Comparison of ENCODE assay signal across 20 mouse cellular contexts in genomic region chr16:39727586-39727985, GRCm38 (mm10).
DNase-seq lines count a peak whose midpoint lies in the region; ATAC-seq and TF ChIP-seq lines count a peak whose summit lies in the region.
"Had no signal": no experiment of that assay in that cellular context is flagged by ENCODE, and none has a peak within 500 bp of the region (broad histone marks: within the 10 kb centered on the region; RNA-seq: fewer than 3 reads in every experiment).

No protein-coding gene starts in this region.

- H3K27me3 ChIP-seq in forebrain, postnatal 0 days (ENCODE audit: insufficient read depth, low read length), result no peaks in the 10 kb centered on the region
- no peaks in the 10 kb centered on the region for H3K27me3 ChIP-seq in forebrain, embryonic 10.5 days (ENCODE audit: poor library complexity, severe bottlenecking)
- H3K27me3 ChIP-seq: forebrain, embryonic 15.5 days; kidney, embryonic 15.5 days; megakaryocyte, embryonic 14.5 days; midbrain, embryonic 15.5 days had no signal

- no peak overlapping the region for H3K4me2 ChIP-seq in forebrain, postnatal 0 days (ENCODE audit: low read depth)
- H3K4me2 ChIP-seq: forebrain, embryonic 15.5 days; kidney, embryonic 15.5 days; liver, embryonic 11.5 days; midbrain, embryonic 15.5 days had no signal

- no peaks in the 10 kb centered on the region for H3K9me3 ChIP-seq in forebrain, postnatal 0 days (ENCODE audit: low read length)
- H3K9me3 ChIP-seq in forebrain, embryonic 10.5 days, result no peaks in the 10 kb centered on the region
- H3K9me3 ChIP-seq: forebrain, embryonic 15.5 days; kidney, embryonic 15.5 days; limb, embryonic 10.5 days; megakaryocyte, embryonic 14.5 days; midbrain, embryonic 15.5 days had no signal

- 68% methylated on average over 4 of the region's 4 CpGs for WGBS in forebrain, postnatal 0 days
- 90% methylated on average over 4 of the region's 4 CpGs for WGBS in forebrain, embryonic 10.5 days

- H3K4me1 ChIP-seq in forebrain, postnatal 0 days (ENCODE audit: insufficient read depth), result peaks cover 3% of the 10 kb centered on the region; the same call in 1 of the 2 replicates
- H3K4me1 ChIP-seq in forebrain, embryonic 10.5 days, result peaks cover 3% of the 10 kb centered on the region; the same call in 1 of the 2 replicates
- H3K4me1 ChIP-seq: kidney, embryonic 15.5 days; limb, embryonic 10.5 days; megakaryocyte, embryonic 14.5 days; midbrain, embryonic 15.5 days had no signal

- DNase-seq in forebrain, postnatal 0 days, result peak; percentile 34
- no peak for DNase-seq in forebrain, embryonic 10.5 days (ENCODE audit: extremely low spot score, low spot score)
- peak; percentile 5 to 16 for DNase-seq in left cerebral cortex, postnatal 14 days (ENCODE audit: low spot score in 2 of 2)
- no peak for DNase-seq in left cerebral cortex, adult 18-20 months (ENCODE audit: low spot score in 2 of 2)
- DNase-seq in brain, embryonic 14.5 days (ENCODE audit: low read depth), result peak; percentile 31
- DNase-seq in heart, postnatal 25 days (ENCODE audit: low spot score), result peak; percentile 2
- DNase-seq: adrenal gland, postnatal 36 days; kidney, postnatal 4 days; lung, adult 2 months; spleen, adult 18-20 months; thymus, postnatal 4 days had no signal

- H3K9ac ChIP-seq in forebrain, postnatal 0 days, result no peak overlapping the region
- H3K9ac ChIP-seq: forebrain, embryonic 15.5 days; kidney, embryonic 15.5 days; midbrain, embryonic 15.5 days had no signal

- H3K27ac ChIP-seq in forebrain, postnatal 0 days (ENCODE audit: low read depth, low read length), result no peak overlapping the region
- H3K27ac ChIP-seq in forebrain, embryonic 10.5 days, result no peak overlapping the region
- H3K27ac ChIP-seq: forebrain, embryonic 15.5 days; kidney, embryonic 15.5 days; limb, embryonic 10.5 days; midbrain, embryonic 15.5 days had no signal

- intact Hi-C loops in left cerebral cortex, postnatal 14 days (cut with DNase I), result no loop called here
- intact Hi-C loops in heart, postnatal 25 days (cut with DNase I), result no loop called here

- peak; percentile 34; the same call in 1 of the 2 replicates for ATAC-seq in forebrain, postnatal 0 days
- ATAC-seq in monocyte, adult 5-6 weeks (replicated peaks; ENCODE audit: insufficient number of reproducible peaks, low FRiP score, low TSS enrichment, poor library complexity, severe bottlenecking), result no peak
- ATAC-seq: forebrain, embryonic 15.5 days; hindbrain, embryonic 16.5 days; intestine, postnatal 0 days; midbrain, embryonic 15.5 days had no signal

- no peak for TF ChIP-seq POLR2A in brain, embryonic 14.5 days (IDR thresholded peaks at IDR 0.05; ENCODE audit: borderline replicate concordance, extremely low read depth, insufficient read depth, insufficient read length, poor library complexity, severe bottlenecking)

- H3K36me3 ChIP-seq in forebrain, postnatal 0 days (ENCODE audit: insufficient read depth), result no peaks in the 10 kb centered on the region
- no peaks in the 10 kb centered on the region for H3K36me3 ChIP-seq in forebrain, embryonic 10.5 days (replicated peaks)
- H3K36me3 ChIP-seq: forebrain, embryonic 15.5 days; kidney, embryonic 15.5 days; limb, embryonic 10.5 days; midbrain, embryonic 15.5 days had no signal

- TF ChIP-seq CTCF in forebrain, postnatal 0 days (IDR thresholded peaks at IDR 0.05; ENCODE audit: low read depth), result no peak
- TF ChIP-seq CTCF in brain, embryonic 14.5 days (IDR thresholded peaks at IDR 0.05; ENCODE audit: borderline replicate concordance, extremely low read depth, insufficient read depth, insufficient read length), result no peak

- no peak overlapping the region for H3K4me3 ChIP-seq in forebrain, postnatal 0 days (ENCODE audit: low read depth, low read length)
- H3K4me3 ChIP-seq in forebrain, embryonic 10.5 days, result no peak overlapping the region
- H3K4me3 ChIP-seq: forebrain, embryonic 15.5 days; kidney, embryonic 15.5 days; limb, embryonic 10.5 days; megakaryocyte, embryonic 14.5 days; midbrain, embryonic 15.5 days had no signal

Comparison
In these comparisons a context has a peak if more than half of its experiments do, and no peak if none do; other contexts are left out.
1. DNase-seq: peak in forebrain, postnatal 0 days (single experiment), left cerebral cortex, postnatal 14 days (2 of 2), brain, embryonic 14.5 days (single experiment) and heart, postnatal 25 days (single experiment); none in forebrain, embryonic 10.5 days (single experiment) and left cerebral cortex, adult 18-20 months (0 of 2).